Mouse (Mus musculus): ENCODE measurements at regions not wholly inside any gene's neighbourhood (a gene's known extent, or its start where the extent isn't known, plus 50 kb on each side); places are given as distances from the start of the nearest gene placed in this dataset.

DNA sequence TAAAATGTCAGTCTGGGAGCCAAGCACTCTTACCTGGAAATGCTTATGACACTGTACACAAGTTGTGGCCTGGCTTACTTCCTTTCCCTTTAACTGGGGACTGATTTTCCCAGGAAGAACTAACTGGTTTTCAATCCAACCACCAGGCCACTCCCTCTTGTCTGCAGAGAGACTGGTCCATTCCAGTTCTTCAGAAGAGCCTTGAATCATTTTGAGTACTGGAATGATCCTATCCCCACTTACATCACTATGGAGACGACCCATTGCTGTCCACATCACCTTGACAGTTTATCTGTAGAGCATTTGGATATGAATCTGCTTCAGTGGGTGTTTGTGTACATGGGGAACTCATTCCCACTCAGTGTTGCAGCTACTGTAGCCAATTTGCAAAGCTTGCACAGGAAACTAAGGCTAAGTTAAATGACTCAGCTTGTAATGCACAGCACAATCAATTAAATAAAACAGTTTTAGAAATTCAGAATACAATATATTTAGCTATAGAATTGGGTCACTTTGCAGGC, 121.7 kb upstream of the Prep start:
- in situ Hi-C loops (cut with MboI, MseI): no loop called here

DNA sequence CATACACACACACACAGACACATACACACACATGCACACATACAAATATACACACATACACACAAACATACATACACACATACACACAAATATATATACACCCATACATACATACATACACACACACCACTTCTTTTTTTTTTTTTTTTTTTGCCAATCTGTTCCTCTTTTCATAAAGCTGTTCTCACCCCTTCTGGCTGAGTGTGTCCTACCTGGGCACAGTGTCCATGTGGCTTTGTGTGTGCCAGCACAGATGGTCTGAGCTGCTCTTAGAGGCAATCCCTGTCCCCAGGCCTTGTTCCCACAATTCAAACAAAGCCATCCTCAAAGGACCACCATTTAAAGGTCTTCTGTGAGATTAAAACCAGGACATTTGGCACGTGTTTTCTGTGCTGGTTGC, 127.6 kb upstream of the Prep start:
- in situ Hi-C loops (cut with MboI, MseI): no loop called here

DNA sequence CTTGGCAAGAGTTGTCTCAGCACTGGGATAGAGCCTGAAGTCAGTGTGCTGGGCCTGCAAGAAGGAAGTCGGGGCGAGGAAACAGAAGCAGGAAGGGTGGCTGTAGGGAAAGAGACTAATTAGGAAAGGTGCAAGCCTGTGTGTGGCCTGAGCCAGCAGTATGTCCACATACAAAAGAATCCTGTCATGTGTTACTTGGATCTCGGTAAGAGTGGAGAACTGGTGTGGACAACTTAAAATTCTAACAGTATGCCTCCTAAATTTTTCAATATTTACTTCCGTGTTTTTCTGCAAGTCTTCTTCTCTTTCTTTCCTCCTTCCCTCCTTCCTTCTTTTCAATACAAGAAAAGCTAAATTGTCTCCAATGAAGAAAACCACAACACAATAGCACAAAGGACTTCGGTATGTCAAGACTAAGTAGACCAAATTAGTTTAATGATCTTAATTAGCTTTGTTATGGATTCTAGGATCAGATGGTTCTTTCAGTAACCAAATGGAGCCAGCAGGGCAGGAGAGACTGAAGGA, 130.0 kb upstream of the Prep start:
- in situ Hi-C loops (cut with MboI, MseI): no loop called here

DNA sequence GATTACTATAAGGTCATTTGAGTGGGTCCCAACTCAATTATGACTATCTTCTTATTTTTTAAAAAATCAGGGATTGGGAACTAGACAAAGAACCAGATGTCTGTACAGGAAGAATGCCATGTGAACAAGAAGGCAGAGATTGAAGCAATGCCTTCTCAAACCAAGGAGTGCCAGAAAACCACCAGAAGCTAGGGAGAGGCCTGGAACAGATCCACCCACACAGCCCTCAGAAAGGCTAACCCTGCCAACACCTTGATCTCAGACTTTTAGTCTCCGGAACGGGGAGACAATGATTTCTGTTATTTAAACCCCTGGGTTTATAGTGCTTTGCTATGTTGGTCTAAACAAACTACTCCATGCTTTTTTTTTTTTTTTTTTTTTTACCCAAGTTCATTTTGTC, 136.2 kb upstream of the Prep start:
- in situ Hi-C loops (cut with MboI, MseI): no loop called here

DNA sequence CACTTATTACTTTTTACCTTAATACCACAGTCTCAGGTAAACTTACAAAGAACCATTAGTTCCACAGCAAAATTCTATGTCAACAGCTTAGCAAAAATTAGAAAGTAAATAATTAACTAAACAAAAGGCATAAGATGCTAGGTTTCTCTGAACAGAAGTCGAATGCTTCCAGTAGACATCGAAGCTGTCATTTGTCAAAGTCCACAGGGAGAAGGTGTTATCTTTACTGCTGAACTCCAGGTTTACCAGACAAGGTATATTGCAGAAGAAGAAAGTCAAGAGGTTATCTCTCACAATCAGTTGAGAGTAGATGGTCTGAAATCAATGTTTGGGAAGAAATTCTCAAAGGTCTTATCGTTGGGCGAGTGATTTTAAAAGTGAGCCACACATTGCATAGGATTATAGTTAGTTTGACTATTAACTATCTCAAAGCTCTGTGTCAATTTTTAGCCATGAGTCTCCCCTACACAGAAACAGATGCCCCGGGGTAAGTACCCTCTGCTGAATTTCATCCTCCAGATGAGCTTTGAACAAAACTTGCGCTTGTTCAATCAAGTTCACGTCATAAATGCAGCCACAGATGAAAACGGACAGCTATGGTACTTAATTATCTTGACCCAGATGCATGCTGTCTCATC, 153.1 kb upstream of the Prep start:
- in situ Hi-C loops (cut with MboI, MseI): no loop called here

DNA sequence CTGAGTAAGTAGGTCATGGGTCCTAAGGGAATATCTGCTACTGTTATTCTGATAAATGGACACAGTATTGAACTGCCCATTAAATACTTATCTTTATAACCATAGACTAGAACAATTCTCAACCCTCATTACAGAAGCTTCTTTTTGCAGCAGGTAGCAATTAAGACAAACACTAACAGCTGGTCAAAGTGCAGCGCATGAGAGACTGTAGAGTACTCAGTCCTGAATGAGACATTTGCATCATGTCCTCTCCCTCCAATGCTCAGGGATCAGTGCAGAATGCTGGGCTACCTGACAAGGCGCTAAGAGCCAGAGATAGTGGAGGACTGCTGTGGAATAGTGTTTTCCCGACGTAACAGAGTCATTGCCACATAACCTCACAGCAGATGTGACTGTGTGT, 162.5 kb upstream of the Prep start:
- in situ Hi-C loops (cut with MboI, MseI): no loop called here

DNA sequence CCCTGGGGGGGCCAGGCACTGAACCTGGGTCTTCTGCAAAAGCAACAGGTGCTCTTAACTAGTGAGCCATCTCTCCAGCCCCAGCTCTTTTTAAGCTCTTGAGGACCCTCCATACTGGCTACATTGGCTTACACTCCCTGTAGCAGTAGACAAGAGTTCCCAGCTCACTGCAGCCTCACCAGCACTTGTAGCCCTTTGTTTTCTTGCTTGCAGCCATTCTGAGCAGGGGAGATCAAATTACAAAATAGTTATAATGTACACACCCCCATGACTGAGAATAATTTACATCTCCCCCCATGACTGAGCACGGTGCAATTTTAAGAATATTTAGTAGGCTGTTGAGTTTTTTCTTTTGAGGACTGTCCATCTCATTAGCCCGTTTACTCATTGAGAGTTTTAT, 165.8 kb upstream of the Prep start:
- in situ Hi-C loops (cut with MboI, MseI): no loop called here

DNA sequence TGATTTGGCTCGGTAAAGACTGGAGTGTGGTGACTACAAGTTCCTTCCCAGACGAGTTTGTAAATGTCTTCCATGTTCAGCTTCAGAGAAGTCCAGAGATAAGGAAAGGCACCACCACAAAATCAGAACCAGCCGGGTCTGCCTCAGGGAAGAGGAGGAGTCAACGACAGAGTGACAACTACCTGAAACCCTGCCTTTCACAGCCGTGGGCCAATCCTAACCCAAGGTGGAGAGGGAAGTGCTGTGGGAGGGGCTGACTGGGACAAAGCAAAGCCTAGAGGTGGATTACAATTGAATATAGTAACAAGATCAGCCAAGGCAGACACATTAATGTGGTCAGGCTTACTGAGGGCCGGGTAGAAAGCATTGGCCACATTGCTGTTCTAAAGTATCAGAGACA, 174.9 kb upstream of the Prep start:
- in situ Hi-C loops (cut with MboI, MseI): no loop called here

DNA sequence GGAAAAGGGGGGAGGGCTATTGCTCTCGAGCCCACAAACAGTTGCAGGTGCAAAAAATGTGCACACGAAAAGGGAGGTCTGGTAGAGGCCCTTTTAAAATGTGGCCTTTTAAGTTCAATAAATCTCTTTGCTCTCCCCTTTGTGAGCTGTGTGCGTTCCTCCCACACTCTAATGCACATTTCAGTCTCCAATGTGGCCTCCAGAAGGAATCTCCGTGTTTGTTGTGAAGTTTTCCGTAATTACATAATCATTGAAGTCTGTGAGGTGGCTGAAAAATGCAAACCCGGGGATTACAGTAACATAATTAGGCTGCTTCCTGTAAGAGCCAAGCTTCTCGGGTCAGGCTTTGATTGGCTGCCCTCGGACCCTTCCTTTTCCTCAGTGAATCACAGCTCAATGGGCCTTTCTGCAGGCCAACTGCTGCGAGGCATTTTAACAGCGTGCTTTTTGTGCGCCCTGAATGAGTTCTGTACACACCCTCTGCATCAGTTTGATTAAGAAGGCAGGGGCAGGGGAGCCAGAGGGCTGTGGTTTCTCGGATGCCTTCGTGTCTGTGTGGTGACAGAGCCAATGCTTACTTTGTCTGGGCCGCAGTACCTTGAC, 179.8 kb upstream of the Prep start:
- in situ Hi-C loops (cut with MboI, MseI): no loop called here

DNA sequence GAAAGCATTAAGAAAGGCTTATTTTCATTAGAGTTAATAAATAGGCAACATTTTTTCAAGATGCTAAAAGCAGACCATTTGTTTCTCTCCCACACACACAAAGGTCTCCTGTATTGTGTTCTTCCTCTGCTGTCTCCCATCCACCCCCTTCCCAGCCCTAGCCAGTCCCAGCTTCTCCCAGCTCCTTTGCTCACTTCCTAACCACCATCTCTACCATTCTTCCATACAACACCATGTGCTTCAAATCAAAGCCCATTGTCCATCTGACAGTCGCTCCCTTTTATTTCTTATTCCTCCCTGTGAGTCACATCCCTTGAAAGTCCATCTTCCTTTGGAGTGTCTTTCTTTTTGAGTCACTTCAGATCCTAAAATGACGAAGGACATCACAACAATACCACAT, 185.0 kb upstream of the Prep start:
- in situ Hi-C loops (cut with MboI, MseI): no loop called here

DNA sequence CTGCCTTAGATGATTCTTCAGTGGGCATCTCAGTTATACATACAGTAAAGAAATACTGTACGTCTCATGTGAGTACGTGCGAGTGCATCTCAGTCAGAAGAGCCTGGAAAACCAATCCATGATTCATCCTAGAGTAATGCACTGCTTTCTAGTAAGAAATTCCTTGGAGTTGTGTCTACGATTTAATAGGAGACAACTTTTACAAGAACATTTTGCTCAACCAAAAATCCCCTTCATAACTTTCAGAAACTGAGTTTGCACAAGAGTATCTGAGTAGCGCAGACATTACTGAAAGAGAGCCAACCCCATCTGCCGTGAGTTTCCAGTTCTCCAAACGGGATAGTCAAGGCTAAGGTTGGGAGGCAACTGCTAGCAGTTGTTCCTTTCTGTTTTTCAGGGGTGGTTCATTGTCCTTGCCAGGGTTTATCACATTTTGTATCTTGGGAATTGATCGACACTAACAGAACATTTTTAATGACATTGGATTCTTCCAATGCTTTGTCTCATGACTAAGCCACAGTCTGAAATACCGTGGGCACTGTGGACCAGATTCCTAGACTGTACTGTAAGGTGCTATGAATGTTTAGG, 189.8 kb upstream of the Prep start:
- in situ Hi-C loops (cut with MboI, MseI): no loop called here

DNA sequence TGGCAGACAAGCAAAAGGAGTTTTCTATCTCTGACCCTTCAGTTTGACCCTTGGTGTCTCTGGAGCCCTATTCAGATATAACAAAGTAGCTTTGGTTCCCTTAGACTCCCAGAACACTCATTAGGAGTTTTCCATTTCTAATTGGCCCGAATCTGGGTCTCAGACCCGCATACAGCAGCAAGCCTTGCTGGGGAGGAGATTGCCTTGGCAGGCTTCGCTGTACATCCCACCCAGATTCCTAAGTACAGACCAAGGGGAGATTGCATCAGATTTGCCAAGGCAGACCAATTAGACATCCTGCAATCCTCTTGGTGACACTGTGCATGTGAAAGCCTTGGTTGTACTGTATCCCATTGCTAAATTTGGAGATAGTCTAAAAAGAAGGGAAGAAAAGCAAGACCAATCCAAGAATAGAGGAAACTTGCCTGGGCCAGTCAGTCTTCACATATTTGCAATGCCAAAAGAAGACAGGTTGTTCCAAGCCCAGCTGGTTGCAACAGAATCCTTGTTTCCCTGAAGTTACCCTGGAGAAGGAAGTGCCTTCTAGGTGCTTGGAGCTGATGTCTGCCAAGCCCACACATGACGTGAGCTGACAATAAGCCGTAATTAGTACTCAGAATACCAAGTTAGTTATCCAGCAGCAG, 193.2 kb upstream of the Prep start:
- in situ Hi-C loops (cut with MboI, MseI): no loop called here

DNA sequence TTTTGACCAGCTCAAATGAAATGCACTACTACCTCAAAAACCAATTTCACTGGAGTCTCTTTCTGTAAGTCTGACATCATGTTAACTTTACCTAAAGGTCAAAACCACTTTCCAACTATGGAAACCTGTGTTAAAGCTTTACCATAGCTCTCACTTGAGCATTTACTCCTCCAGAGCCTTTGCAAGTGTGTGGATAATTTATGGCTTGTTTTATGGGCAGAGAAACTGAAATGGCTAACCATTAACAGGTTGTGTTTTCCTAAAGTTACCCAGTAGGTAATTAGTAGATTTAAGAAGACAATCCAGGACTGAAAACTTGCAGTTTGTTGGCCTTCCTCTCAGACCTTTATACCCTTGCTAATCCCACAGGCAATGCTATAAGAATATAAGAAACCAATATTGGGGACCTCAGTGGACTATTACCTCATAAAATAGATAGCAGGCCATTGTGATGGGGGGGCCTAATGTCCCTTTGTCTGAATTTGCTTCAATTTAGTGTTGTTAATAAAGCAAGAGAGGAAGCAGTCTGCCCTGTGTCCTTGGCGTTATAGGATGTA, 202.7 kb upstream of the Prep start:
- in situ Hi-C loops (cut with MboI, MseI): no loop called here

DNA sequence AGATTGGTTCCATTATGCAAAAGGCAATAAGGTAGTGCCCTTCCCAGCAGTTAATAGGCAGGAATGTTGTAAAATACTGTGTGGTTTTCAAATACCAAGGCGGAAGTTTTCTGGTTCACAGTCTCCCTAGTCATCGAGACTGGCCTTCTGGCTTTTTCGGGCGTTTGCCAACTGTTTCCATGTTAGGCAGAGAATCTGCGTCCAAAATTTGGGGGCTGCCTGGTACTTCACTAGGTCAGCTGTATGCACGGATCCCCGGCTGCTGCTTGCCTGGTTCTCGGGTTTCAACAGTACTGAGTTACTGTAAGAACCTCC, 204.7 kb upstream of the Prep start:
- in situ Hi-C loops (cut with MboI, MseI): no loop called here

DNA sequence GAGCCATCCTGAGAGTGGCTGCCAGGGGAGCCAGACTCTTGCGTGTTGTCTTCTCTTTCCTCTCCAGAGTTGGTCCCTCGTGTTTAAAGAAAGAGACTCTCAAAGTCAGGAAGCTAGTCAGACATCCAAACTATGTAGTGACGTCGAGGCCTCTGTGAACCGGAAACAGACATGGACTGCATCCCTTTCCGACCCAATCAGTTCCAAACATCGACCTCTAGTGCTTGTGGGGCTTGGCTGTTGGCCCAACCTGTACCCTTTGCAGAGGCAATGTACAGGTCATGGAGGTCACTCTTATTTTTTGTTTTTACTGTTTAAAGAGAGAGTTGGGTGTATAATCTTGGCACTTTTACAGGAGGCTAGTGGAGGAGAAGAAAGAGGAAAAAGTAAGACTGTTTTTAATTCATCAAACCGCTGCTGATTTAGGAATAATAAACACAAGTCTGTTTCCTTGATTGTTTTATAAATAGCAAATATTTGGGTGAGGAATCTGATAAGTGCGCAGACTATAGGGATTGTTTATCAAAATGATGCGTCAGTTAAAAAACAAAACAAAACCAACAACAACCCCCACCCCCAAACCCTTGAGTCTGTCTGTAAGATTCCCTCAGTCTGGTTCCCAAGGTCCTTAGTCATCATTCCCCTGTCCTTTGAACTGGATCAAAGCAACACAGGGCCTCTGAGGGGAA, 205.2 kb upstream of the Prep start:
- in situ Hi-C loops (cut with MboI, MseI): no loop called here

DNA sequence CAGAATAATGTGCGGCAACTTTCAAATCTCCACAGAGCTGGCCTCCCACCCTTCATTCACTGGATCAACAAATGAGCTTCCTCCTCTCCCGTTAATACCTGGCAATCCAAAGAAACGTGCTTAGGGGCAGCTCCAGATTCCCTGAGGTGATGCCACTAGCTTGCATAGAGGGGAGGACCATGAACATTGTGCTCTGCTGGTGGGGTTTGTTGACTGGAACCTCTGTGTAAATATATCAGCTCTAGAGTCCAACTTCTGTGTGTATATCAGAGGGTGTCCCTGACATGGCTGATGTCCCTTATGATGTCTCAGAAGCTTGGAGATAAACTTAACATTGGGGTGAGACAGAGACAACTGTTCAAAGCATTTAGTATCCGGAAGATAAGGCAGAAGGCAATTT, 209.6 kb upstream of the Prep start:
- in situ Hi-C loops (cut with MboI, MseI): no loop called here

DNA sequence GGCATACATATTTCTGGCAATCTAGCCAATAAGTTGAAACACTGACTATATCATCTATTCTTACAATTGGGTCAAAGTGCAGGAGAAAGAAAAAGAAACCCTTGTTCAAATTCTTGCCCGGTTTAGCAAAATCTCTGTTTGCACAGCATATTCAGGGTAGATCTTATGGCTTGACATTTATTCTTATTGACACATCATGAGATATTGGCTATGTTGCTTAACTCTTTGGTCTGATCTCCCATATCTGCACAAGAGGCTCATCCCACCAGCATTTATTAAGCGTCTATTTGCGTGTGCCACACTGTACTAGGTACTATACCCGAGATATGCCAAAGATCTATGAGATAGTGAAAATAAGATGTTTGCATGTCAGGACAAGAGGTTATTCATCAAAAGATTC, 212.9 kb upstream of the Prep start:
- in situ Hi-C loops (cut with MboI, MseI): no loop called here

DNA sequence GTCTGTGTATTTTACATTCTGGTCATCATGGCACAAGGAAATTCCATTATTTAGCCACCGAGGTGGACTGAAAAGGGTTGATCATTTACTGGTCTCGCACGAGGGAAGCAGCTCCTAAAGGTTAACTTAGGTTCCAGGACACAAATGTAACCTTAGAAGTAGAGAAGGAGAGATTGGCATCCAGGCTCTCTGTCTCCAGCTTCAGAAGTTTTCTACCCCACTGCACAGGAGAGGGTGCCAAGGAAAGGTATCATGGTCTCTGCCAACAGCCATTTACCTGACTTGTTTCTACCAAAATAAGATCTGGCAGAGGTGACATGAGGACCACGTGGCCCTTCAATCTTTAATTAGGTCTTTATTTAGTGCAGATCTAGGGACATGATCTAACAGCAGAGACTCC, 218.0 kb upstream of the Prep start:
- in situ Hi-C loops (cut with MboI, MseI): no loop called here

DNA sequence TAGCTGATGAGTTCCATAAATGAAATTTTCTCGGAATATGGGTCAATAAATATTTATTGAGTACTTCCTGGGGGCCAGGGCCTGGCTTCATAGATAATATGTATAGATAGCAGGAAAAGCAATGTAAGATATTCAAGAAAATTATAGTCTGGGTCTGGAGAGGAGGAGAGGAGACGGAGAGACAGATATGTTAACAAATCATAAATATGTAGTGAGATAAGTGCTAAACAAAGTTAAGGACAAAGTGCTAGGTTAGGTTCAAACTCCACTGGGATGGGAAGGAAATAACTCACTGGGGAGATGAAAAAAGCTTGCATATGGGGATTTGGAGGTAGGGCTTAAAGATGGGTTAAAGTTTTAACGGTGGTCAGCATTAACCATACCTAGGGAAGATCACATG, 220.2 kb upstream of the Prep start:
- in situ Hi-C loops (cut with MboI, MseI): no loop called here

DNA sequence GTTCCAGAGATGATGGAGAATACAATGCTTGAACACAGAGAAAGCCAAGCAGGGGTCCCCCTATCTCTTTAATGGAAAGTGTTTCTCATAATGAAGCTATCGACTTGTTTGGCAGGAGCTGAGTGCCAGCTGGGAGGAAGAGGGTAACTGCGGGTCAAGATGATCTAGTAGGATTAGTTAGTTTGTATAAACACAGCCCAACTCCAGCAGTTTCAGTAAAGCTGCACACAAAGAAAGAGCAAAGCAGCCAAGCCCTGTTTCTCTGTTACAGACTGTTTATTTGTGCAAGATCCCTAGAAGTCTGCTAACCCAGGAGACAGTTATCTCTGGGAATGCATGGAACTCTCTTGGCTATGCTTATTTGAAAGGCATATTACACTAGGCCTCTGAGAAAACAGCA, 220.9 kb upstream of the Prep start:
- in situ Hi-C loops (cut with MboI, MseI): no loop called here

DNA sequence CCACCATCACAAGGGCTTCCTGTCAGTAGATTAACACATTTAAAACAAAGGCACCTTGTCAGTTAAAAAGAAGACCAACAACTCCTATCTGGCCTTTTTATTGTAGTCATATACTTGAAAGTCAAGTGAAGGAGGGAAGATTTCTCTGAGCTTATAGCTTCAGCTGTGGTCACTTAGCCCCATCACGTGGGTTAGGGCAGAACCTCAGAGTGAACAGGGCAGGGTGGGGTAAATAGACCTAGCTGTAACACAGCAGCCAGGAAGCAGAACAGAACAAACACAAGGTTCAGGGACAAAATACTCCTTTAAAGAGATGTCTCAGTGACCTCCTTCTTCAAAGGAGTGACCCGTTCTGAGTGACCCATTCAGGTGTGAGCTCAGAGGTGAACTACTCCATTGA, 226.6 kb upstream of the Prep start:
- in situ Hi-C loops (cut with MboI, MseI): no loop called here

DNA sequence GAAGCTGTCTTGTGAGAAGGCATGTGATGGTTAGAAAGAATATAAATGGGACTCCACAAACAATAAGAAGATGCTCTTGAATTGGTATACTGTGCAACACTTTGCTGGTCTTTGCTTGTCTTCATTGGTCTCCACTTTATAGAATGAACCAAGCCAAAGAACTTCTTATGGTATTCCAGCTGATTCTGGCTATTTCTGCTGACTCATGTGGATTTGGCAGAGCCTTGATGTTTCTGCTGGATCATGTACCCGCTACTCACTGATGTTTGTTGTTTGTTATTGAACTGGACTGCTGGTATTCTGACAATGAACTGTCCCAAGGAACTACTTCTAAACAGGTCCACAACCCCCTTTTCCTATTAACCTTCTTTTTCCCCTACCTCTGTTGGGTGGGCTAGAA, 234.5 kb upstream of the Prep start:
- in situ Hi-C loops (cut with MboI, MseI): no loop called here

Measured in T-helper 1 cell (primary cell).